Mouse (Mus musculus) hindbrain, embryonic 12.5 days (tissue): ENCODE results near the gene Thy1. TPM values are rescaled to one million over a fixed set of nuclear protein-coding genes. Genes with fewer than 3 reads are reported as not detected.

Experiments
- ATAC-seq: fragments of 200-750 bp; cut with Nextera tagmentation; 2 replicates; pipeline ENCODE4 v1.8.0; 2017; ENCODE audit warnings: moderate TSS enrichment; ENCODE audit not compliant: low FRiP score
- H3K27ac ChIP-seq: fragments of 300-500 bp; sonication (generic); 2 replicates; pipeline ENCODE4 v1.5.1; 2016; ENCODE audit warnings: mild to moderate bottlenecking
- H3K27me3 ChIP-seq: fragments of 300-500 bp; sonication (generic); 2 replicates; pipeline ENCODE4 v1.6.1; 2016; ENCODE audit warnings: mild to moderate bottlenecking
- H3K36me3 ChIP-seq: fragments of 300-500 bp; sonication (generic); 2 replicates; pipeline ENCODE4 v1.6.1; 2016; ENCODE audit warnings: mild to moderate bottlenecking
- H3K4me1 ChIP-seq: fragments of 300-500 bp; sonication (generic); 2 replicates; pipeline ENCODE4 v1.6.1; 2016
- H3K4me2 ChIP-seq: fragments of 300-500 bp; sonication (generic); replicated peaks from 2 replicates; pipeline ENCODE4 v1.6.1; 2016; ENCODE audit warnings: mild to moderate bottlenecking
- H3K4me3 ChIP-seq: fragments of 300-500 bp; sonication (generic); 2 replicates; pipeline ENCODE4 v1.5.1; 2016; ENCODE audit warnings: mild to moderate bottlenecking
- H3K9ac ChIP-seq: fragments of 300-500 bp; sonication (generic); 2 replicates; pipeline ENCODE4 v1.6.1; 2016; ENCODE audit warnings: mild to moderate bottlenecking, moderate library complexity
- H3K9me3 ChIP-seq: fragments of 300-500 bp; sonication (generic); replicated peaks from 2 replicates; pipeline ENCODE4 v1.6.1; 2016; ENCODE audit warnings: mild to moderate bottlenecking
- WGBS: fragments of 180-500 bp; shearing (Covaris S2); methylation state at CpG from one replicate; pipeline ENCODE4 v1.1.7; 2016; 5-methylcytosine and 5-hydroxymethylcytosine counted together
- polyA plus RNA-seq: library from polyadenylated mRNA; unstranded; fragments of >200 nt; fragmentation: Nextera tagmentation; extraction: Ambion mirVana; gene quantifications from 2 replicates; pipeline ENCODE4 v1.2.1, GENCODE M21; 2016

The Thy1 gene
- polyA plus RNA-seq, 1 experiment from 2014 or later, result not detected

DNA sequence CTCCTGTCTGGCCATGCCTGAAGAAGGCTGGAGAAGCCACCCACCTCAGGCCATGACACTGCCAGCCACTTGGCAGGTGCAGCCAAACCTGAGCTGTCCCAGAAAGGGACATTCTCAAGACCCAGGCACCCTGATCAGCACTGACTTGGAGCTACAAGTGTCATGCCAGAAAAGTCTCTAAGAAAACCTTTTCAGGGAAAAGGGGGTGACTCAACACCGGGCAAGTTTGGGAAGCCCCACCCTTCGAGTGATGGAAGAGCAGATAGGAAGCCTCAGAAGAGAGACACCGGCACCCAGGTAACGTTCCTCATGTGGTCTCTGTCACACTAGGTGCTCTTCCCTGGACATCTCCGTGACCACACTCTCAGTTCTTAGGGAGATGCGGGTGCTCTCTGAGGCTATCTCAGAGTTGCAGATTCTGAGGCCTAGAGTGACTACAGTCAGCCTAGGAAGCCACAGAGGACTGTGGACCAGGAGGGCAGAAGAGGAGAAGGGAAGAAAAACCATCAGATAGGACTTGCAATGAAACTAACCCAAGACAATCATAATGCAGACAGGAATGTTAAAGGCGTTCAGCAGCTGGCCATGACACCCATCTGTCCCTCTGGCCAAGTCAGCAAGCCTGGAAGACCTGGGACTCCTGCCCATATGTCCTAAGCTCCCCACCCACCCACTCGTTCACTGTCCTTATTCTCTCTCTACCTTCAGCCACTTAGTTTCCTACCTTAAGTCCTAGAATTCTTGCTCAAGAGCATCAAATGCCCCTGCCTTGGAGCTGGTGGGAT, 6.4 kb downstream of the Thy1 start:
- Histone ChIP-seq H3K4me1 (no peaks in the 10 kb centered on the region), H3K27me3 (peaks cover 23% of the 10 kb centered on the region), H3K4me3 (no peak overlapping the region), H3K9me3 (no peaks in the 10 kb centered on the region), H3K9ac (no peak overlapping the region), H3K36me3 (no peaks in the 10 kb centered on the region), H3K27ac (no peak overlapping the region), H3K4me2 (no peak overlapping the region)
- ATAC-seq, result no peak
- 93% methylated on average over 8 of the region's 8 CpGs for WGBS

DNA sequence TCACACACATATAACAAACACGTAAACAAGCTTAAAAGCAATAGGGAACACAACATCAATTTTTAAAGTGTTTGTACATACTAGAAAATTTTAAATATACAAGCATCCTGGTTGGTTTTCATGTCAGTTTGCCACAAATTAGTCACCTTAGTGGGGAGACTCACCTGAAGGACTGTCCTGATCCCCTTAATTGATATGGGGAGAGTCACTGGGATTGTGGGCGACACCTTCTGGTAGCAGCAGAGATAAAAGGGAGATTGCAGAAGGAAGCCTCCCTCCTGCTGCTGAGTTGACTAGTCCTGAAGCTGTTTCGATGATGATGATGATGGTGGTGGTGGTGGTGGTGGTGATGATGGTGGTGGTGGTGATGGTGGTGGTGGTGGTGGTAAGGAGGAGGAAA, 9.7 kb downstream of the Thy1 start:
- H3K27ac ChIP-seq, result no peak overlapping the region
- H3K36me3 ChIP-seq, result no peaks in the 10 kb centered on the region
- H3K4me1 ChIP-seq, result no peaks in the 10 kb centered on the region
- ATAC-seq, result no peak
- 63% methylated on average over 3 of the region's 3 CpGs for WGBS
- H3K27me3 ChIP-seq, result 0 out of 2 replicates have a peak, but pooled peaks cover 2% of the 10 kb centered on the region
- H3K4me3 ChIP-seq, result no peak overlapping the region
- no peak overlapping the region for H3K4me2 ChIP-seq
- H3K9me3 ChIP-seq, result 0 out of 2 replicates have a peak, but pooled peaks cover 5% of the 10 kb centered on the region
- H3K9ac ChIP-seq, result no peak overlapping the region

DNA sequence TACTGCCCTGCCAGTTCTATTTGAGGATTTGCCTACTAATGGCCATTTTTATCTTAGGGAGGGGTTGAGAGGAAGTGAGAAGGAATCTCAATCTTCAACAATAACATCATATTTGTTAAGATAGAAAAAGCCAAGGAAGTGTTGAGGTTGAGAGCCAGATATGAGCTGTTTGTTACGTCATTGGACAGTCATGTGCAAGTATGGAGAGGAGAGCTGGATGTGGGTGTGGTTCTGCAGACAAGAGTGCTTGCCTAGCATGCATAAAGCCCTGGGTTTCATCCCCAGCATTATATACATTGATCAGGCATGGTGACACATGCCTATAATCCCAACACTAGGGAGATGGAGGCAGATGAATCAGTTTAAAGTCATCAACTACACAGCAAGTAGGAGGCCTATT, 10.8 kb downstream of the Thy1 start:
- no peaks in the 10 kb centered on the region for H3K36me3 ChIP-seq
- H3K4me1 ChIP-seq, result no peaks in the 10 kb centered on the region
- H3K4me2 ChIP-seq, result no peak overlapping the region
- ATAC-seq, result no peak
- H3K9ac ChIP-seq, result no peak overlapping the region
- no peak overlapping the region for H3K4me3 ChIP-seq
- H3K27me3 ChIP-seq, result 0 out of 2 replicates have a peak, but pooled peaks cover 2% of the 10 kb centered on the region
- H3K9me3 ChIP-seq, result 0 out of 2 replicates have a peak, but pooled peaks cover 5% of the 10 kb centered on the region
- no peak overlapping the region for H3K27ac ChIP-seq
- 78% methylated on average over 1 of the region's 1 CpGs for WGBS

DNA sequence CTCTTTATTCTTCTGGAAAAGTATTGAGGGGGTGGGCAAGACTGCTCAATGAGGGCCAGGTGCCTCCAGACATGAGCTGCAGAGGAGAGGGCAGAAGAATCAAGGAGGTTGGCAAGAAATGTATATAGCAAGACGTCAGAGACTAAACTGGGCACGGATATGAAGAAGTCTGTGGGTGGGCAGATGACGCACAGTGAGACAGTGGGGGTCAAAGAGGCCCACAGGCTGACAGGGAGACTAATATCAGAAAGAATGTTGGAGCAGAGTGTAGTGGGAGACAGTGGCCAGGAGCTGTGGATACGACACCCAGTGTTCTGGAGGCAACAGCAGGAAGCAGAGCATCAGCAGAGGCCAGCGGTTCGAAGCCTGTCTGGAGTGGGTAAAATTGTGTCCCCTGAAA, 15.4 kb downstream of the Thy1 start:
- Histone ChIP-seq H3K27ac (no peak overlapping the region), H3K36me3 (no peaks in the 10 kb centered on the region), H3K9me3 (0 out of 2 replicates have a peak, but pooled peaks cover 5% of the 10 kb centered on the region), H3K4me3 (no peak overlapping the region), H3K9ac (no peak overlapping the region), H3K27me3 (no peaks in the 10 kb centered on the region), H3K4me2 (no peak overlapping the region), H3K4me1 (no peaks in the 10 kb centered on the region)
- no peak for ATAC-seq
- WGBS, result 88% methylated on average over 6 of the region's 6 CpGs

DNA sequence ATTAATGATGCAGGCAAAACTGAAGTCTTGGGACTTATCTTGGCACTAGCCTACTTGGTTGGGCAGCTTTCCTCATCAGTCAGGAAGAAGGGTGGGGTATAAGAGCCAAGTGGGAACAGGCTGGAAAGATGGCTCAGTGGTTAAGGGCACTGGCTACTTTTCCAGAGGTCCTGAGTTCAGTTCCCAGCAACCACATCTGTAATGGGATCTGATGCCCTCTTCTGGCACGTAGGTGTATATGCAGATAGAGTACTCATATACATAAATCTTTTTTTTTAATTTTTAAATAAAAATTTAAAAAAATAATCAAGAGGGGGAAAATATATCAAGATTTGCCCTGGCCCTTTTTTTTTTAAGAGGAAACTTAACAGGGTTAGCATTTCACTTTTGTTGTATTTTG, 22.0 kb downstream of the Thy1 start:
- no peak overlapping the region for H3K27ac ChIP-seq
- H3K27me3 ChIP-seq, result no peaks in the 10 kb centered on the region
- no peak overlapping the region for H3K4me2 ChIP-seq
- 27% methylated on average over 1 of the region's 1 CpGs for WGBS
- no peak overlapping the region for H3K4me3 ChIP-seq
- no peak for ATAC-seq
- peaks cover 11% of the 10 kb centered on the region for H3K4me1 ChIP-seq
- H3K36me3 ChIP-seq, result no peaks in the 10 kb centered on the region
- no peak overlapping the region for H3K9ac ChIP-seq
- no peaks in the 10 kb centered on the region for H3K9me3 ChIP-seq

DNA sequence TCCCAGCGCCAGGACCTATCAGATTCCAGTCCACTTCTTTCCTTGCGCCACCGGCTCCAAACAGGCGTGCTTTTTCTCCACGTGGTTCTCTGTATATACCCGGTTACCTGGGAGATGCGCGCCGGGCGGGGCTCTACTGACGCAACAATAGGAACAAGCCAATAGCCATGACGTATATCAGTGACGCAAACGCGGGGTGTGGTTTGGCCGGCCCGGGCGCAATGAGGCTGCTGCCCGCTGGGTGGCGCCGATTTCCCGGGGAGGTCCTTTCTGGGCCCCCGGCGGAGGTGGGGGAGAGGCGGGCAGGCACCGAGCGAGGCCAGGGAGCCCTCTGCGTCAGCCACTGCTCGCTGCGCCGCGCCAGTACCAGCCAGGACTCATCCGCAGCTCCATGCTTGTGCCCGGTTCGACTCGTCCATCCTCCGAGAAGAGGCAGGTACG, 23.6 kb downstream of the Thy1 start, which contains the start of gene Usp2:
Usp2 (plus strand) TSS at position 237 of the 441 bp plus-strand sequence.
- ATAC-seq, result peak; percentile 98
- Histone ChIP-seq H3K27me3 (no peaks in the 10 kb centered on the region; the same call in 1 of the 2 replicates), H3K4me3 (peak within 1 kb of the TSS; percentile 47), H3K4me1 (peaks cover 26% of the 10 kb centered on the region), H3K36me3 (no peaks in the 10 kb centered on the region), H3K27ac (no peak within 1 kb of the TSS), H3K9me3 (no peaks in the 10 kb centered on the region), H3K9ac (peak within 1 kb of the TSS; percentile 65), H3K4me2 (peak within 1 kb of the TSS; percentile 88)
- under 1% methylated on average over 38 of the region's 38 CpGs for WGBS

DNA sequence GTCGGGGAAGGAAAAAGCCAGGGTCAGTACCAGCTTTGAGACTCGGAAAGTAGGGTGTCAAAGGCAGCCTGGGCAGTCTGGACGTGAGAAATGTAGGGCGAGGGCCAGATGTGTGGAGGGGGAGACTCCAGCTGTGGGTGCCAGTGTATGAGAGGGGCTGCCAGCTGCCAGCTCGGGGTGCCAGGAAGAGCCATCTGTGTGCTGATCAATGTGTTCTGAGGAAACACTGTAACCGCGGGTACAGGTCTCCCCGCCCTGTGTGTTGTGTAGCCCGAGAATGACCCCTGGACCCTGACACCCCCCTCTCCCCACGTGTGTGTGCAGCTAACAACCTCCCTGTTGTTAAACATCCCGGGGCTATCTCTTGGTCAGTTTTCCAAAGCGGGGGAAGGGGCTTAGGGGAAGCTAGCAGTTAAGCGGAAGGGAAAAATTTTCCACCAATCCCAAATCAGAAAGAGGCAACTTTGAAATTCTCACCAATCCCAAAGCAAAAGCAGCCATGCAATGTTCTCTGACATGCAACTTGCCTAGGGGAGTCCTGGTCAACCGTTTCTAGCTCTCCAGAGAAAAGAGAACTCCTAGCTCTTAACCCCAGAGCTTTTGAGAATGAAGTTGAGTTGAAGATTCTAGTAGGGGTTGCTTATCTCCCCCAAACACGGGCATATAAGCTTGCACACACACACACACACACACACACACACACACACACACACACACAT, 24.2 kb downstream of the Thy1 start:
- H3K27me3 ChIP-seq, result no peaks in the 10 kb centered on the region; the same call in 1 of the 2 replicates
- no peaks in the 10 kb centered on the region for H3K36me3 ChIP-seq
- ATAC-seq, result no peak
- H3K4me1 ChIP-seq, result peaks cover 32% of the 10 kb centered on the region
- WGBS, result 8% methylated on average over 15 of the region's 15 CpGs
- peak overlapping the region; percentile 65 for H3K9ac ChIP-seq
- H3K9me3 ChIP-seq, result no peaks in the 10 kb centered on the region
- H3K27ac ChIP-seq, result no peak overlapping the region
- peak overlapping the region; percentile 47 for H3K4me3 ChIP-seq
- H3K4me2 ChIP-seq, result peak overlapping the region; percentile 88

DNA sequence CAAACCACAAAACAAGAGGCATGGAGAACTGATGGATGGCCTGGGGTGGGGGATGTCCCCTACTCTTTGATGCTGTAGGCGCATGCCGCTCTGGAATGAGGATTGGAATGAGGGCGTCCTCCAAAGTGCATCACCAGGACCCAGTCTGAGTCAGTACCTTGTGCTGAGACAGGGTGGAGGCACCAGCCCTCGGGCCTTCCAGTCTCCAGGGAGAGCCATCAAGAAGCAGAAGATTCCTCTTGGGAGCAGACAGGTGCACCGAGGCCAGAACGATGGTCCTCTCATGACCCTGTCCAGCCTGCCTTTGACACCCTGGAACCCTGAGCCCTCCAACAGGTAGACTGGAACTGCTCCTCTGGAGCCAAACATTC, 24.8 kb downstream of the Thy1 start:
- no peak overlapping the region for H3K27ac ChIP-seq
- H3K9ac ChIP-seq, result no peak overlapping the region
- H3K4me2 ChIP-seq, result no peak overlapping the region
- peaks cover 37% of the 10 kb centered on the region for H3K4me1 ChIP-seq
- no peaks in the 10 kb centered on the region for H3K36me3 ChIP-seq
- no peaks in the 10 kb centered on the region; the same call in 1 of the 2 replicates for H3K27me3 ChIP-seq
- no peak for ATAC-seq
- WGBS, result 88% methylated on average over 6 of the region's 6 CpGs
- H3K4me3 ChIP-seq, result no peak overlapping the region
- no peaks in the 10 kb centered on the region for H3K9me3 ChIP-seq

DNA sequence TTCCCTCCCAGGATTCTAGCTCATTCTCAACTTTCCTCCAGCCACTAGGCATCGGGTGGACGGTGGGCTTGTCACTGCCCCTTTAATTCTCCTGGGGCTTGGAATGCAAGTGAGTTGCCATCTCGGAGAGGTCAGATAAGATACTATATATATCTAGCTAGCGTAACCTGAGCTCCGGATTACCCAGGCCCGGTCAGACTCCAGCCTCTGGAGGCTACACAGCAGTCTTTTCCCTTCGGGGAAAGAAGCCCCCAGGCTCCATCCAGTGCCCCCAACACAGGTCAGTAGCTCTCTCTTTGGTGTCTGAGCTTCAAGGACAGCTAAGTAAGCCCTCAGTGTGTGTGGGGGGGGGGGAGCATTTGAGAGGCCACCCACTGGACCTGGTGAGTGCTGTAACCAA, 26.1 kb downstream of the Thy1 start:
- H3K4me3 ChIP-seq, result no peak overlapping the region
- no peak overlapping the region for H3K9ac ChIP-seq
- H3K4me1 ChIP-seq, result peaks cover 42% of the 10 kb centered on the region
- H3K36me3 ChIP-seq, result no peaks in the 10 kb centered on the region
- H3K27me3 ChIP-seq, result no peaks in the 10 kb centered on the region; the same call in 1 of the 2 replicates
- ATAC-seq, result no peak
- no peaks in the 10 kb centered on the region for H3K9me3 ChIP-seq
- no peak overlapping the region for H3K4me2 ChIP-seq
- H3K27ac ChIP-seq, result no peak overlapping the region
- WGBS, result 33% methylated on average over 7 of the region's 7 CpGs

DNA sequence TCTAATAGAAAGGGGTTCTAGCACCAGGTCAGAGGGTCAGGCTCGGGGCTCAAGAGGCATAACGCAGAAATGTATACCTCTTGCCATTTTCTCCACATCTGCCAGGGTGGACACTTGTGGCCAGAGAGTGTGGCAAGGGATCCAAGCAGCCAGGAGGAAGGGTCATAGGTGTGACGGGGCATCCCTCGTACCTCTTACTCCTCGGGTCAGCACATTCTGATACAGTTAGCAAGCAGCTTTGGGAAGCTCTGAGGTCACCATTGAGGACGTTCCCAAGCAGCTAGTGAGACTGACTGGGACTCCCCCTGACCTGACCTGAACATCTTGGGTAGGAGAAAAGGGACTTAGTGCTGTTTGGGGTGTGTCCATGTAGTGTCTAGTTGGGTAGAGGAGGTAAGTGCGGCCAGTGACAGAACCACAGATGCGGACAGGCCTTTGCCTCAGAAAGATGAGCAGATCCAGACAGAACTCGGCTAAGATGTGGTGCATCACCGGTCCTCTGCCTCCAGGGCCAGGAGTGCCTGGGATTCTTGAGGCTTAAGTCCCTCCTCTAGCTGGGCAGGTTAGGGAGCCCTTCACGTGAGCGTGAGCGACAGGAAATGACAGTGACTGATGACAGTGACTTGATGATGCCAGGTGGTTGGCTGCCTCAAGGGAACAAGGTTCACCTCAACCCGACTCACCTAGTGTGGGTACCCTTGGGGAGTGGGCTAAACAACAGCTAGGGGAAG, 27.1 kb downstream of the Thy1 start:
- no peak for ATAC-seq
- Histone ChIP-seq H3K9me3 (no peaks in the 10 kb centered on the region), H3K4me3 (no peak overlapping the region), H3K36me3 (no peaks in the 10 kb centered on the region), H3K4me2 (no peak overlapping the region), H3K27ac (no peak overlapping the region), H3K4me1 (peaks cover 42% of the 10 kb centered on the region), H3K9ac (no peak overlapping the region), H3K27me3 (no peaks in the 10 kb centered on the region; the same call in 1 of the 2 replicates)
- 72% methylated on average over 14 of the region's 14 CpGs for WGBS

DNA sequence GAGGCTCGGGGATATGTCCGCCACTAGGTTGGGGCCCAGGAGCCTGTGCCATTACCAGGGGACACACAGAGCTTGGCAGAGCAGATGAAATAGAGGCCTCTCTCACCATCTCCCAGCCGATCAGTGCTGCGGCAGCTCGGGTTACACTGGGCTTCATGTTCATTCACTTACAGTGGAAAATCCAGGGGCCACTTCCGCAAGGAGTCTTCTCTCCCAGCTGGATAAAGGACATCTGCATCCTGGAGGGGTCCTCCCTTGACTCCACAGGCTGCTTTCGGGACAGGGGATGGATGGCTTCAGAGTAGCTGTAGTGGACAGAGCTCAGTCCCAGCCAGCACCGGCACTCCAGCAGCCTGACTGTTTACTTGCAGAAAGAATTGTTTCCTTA, 27.7 kb downstream of the Thy1 start:
- H3K9ac ChIP-seq, result no peak overlapping the region
- no peaks in the 10 kb centered on the region for H3K36me3 ChIP-seq
- 33% methylated on average over 8 of the region's 8 CpGs for WGBS
- H3K27me3 ChIP-seq, result no peaks in the 10 kb centered on the region; the same call in 1 of the 2 replicates
- H3K4me1 ChIP-seq, result peaks cover 42% of the 10 kb centered on the region
- no peaks in the 10 kb centered on the region for H3K9me3 ChIP-seq
- peak overlapping the region; percentile 30; the same call in 1 of the 2 replicates for H3K27ac ChIP-seq
- H3K4me3 ChIP-seq, result no peak overlapping the region
- ATAC-seq, result no peak
- H3K4me2 ChIP-seq, result no peak overlapping the region
